8 mouse cellular contexts compared by ENCODE assay signal in the genomic region with DNA sequence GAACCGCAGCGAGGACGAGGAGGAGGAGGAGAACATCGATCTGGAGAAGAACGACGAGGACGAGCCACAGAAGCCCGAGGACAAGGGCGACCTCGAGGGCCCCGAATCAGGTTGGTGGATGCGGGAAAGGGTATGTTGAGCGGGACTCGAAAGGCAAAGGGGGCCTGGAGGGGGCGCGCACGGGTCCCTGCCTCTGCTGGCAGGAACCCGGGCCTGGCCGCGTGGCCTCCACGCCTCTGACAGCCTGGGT. TPM values are rescaled to one million over a fixed set of nuclear protein-coding genes. Genes with fewer than 3 reads are reported as not detected.
DNase-seq lines count a peak whose midpoint lies in the region; ATAC-seq and TF ChIP-seq lines count a peak whose summit lies in the region.

No protein-coding gene starts in this region.

- WGBS in forebrain, embryonic 10.5 days: 0% methylated on average over 21 of the region's 21 CpGs
- under 1% methylated on average over 21 of the region's 21 CpGs for WGBS in intestine, embryonic 16.5 days
- WGBS in midbrain, embryonic 11.5 days: 0% methylated on average over 21 of the region's 21 CpGs

- H3K27me3 ChIP-seq in testis, adult 2 months (ENCODE audit: control insufficient read depth, insufficient read depth, low read length): peaks cover 5% of the 10 kb centered on the region
- peaks cover 90% of the 10 kb centered on the region for H3K27me3 ChIP-seq in forebrain, embryonic 10.5 days (ENCODE audit: poor library complexity, severe bottlenecking)
- peaks cover 80% of the 10 kb centered on the region for H3K27me3 ChIP-seq in intestine, embryonic 16.5 days (replicated peaks; ENCODE audit: control insufficient read depth, insufficient read depth, low read length)
- peaks cover 9% of the 10 kb centered on the region for H3K27me3 ChIP-seq in midbrain, embryonic 11.5 days (ENCODE audit: control insufficient read depth, insufficient read depth, low read length)

- H3K9ac ChIP-seq in intestine, embryonic 16.5 days (ENCODE audit: low read depth, low read length): no peak overlapping the region
- H3K9ac ChIP-seq in midbrain, embryonic 11.5 days (ENCODE audit: low read length): peak overlapping the region; percentile 99

- no peak overlapping the region for H3K4me2 ChIP-seq in intestine, embryonic 16.5 days (ENCODE audit: low read depth, low read length)
- peak overlapping the region; percentile 90 for H3K4me2 ChIP-seq in midbrain, embryonic 11.5 days

- no peak for ATAC-seq in intestine, embryonic 16.5 days
- ATAC-seq in midbrain, embryonic 11.5 days (ENCODE audit: low FRiP score): no peak

- TF ChIP-seq CTCF in testis, adult 2 months (IDR thresholded peaks at IDR 0.05; ENCODE audit: control insufficient read depth, insufficient read depth, insufficient replicate concordance, low read depth, low read length): no peak

- no peaks in the 10 kb centered on the region for H3K36me3 ChIP-seq in testis, adult 2 months (ENCODE audit: control insufficient read depth, insufficient read depth, low read length)
- peaks cover 8% of the 10 kb centered on the region; the same call in 1 of the 2 replicates for H3K36me3 ChIP-seq in forebrain, embryonic 10.5 days (replicated peaks)
- no peaks in the 10 kb centered on the region for H3K36me3 ChIP-seq in intestine, embryonic 16.5 days (ENCODE audit: control insufficient read depth, insufficient read depth, low read length)
- H3K36me3 ChIP-seq in midbrain, embryonic 11.5 days (ENCODE audit: control insufficient read depth, insufficient read depth, low read length): peaks cover 4% of the 10 kb centered on the region; the same call in 1 of the 2 replicates

- TF ChIP-seq POLR2A in testis, adult 2 months (IDR thresholded peaks at IDR 0.05; ENCODE audit: control insufficient read depth, low read depth, low read length): no peak

- no peak for DNase-seq in testis, postnatal 14 days (ENCODE audit: low spot score)
- DNase-seq in forebrain, embryonic 10.5 days (ENCODE audit: extremely low spot score, low spot score): no peak
- DNase-seq in midbrain, embryonic 11.5 days (ENCODE audit: low spot score, missing footprints): no peak
- no peak for DNase-seq in MN1 (ENCODE audit: low spot score)
- DNase-seq in urinary bladder, postnatal 36 days (ENCODE audit: low spot score in 2 of 2): no peak
- DNase-seq in cerebellum, adult 8-10 months: no peak

- H3K4me3 ChIP-seq in testis, adult 2 months (ENCODE audit: control insufficient read depth, low read depth, low read length): peak overlapping the region; percentile 58
- H3K4me3 ChIP-seq in forebrain, embryonic 10.5 days: peak overlapping the region; percentile 67
- H3K4me3 ChIP-seq in intestine, embryonic 16.5 days (ENCODE audit: low read length): peak overlapping the region; percentile 18; the same call in 1 of the 2 replicates
- peak overlapping the region; percentile 97 for H3K4me3 ChIP-seq in midbrain, embryonic 11.5 days (ENCODE audit: low read depth, low read length)

- no peaks in the 10 kb centered on the region for H3K9me3 ChIP-seq in forebrain, embryonic 10.5 days
- H3K9me3 ChIP-seq in intestine, embryonic 16.5 days (ENCODE audit: control insufficient read depth, low read length): no peaks in the 10 kb centered on the region
- no peaks in the 10 kb centered on the region for H3K9me3 ChIP-seq in midbrain, embryonic 11.5 days (ENCODE audit: control insufficient read depth, low read length)

- no peak overlapping the region for H3K27ac ChIP-seq in testis, adult 2 months (ENCODE audit: control insufficient read depth, insufficient read depth, low read depth, low read length)
- peak overlapping the region; percentile 85 for H3K27ac ChIP-seq in forebrain, embryonic 10.5 days
- H3K27ac ChIP-seq in intestine, embryonic 16.5 days (ENCODE audit: low read length): no peak overlapping the region
- peak overlapping the region; percentile 100 for H3K27ac ChIP-seq in midbrain, embryonic 11.5 days (ENCODE audit: low read depth, low read length)

- H3K4me1 ChIP-seq in testis, adult 2 months (ENCODE audit: control insufficient read depth, insufficient read depth, low read length): peaks cover 33% of the 10 kb centered on the region
- peaks cover 94% of the 10 kb centered on the region for H3K4me1 ChIP-seq in forebrain, embryonic 10.5 days
- peaks cover 20% of the 10 kb centered on the region for H3K4me1 ChIP-seq in intestine, embryonic 16.5 days (ENCODE audit: control insufficient read depth, insufficient read depth, low read length)
- H3K4me1 ChIP-seq in midbrain, embryonic 11.5 days (ENCODE audit: control insufficient read depth, insufficient read depth, low read length): peaks cover 16% of the 10 kb centered on the region

RNA-seq across cellular contexts. Expression of a gene that starts 2.3 kb away (rescaled TPM):
- polyA plus RNA-seq in testis, adult 2 months (2012; rRNA removed): 7.5 and 8.7 TPM in 2 replicates
- 4.4 and 4.9 TPM in 2 replicates for polyA plus RNA-seq in forebrain, embryonic 10.5 days (2016; fragmentation: Nextera tagmentation; extraction: Ambion mirVana)
- not detected in 2 replicates for polyA plus RNA-seq in intestine, embryonic 16.5 days (2015; fragmentation: Nextera tagmentation; extraction: Ambion mirVana)
- polyA plus RNA-seq in midbrain, embryonic 11.5 days (2014; fragmentation: Nextera tagmentation; extraction: Ambion mirVana): 40.5 and 43.2 TPM in 2 replicates

Comparison
In these comparisons a context has a peak if more than half of its experiments do, and no peak if none do; other contexts are left out.
1. H3K27ac ChIP-seq: peak in forebrain, embryonic 10.5 days (single experiment) and midbrain, embryonic 11.5 days (single experiment); none in testis, adult 2 months (single experiment) and intestine, embryonic 16.5 days (single experiment).
2. H3K4me3 ChIP-seq: peak in every context shown above with its lines; median percentile 97 in midbrain, embryonic 11.5 days; 67 in forebrain, embryonic 10.5 days; 58 in testis, adult 2 months; 18 in intestine, embryonic 16.5 days.